Mouse (Mus musculus) inflammation-experienced regulatory T-cells, adult 16 weeks (primary cell): ENCODE data around the gene Tra2b. TPM values are rescaled to one million over a fixed set of nuclear protein-coding genes. Genes with fewer than 3 reads are reported as not detected.

Experiments
- polyA plus RNA-seq: library from polyadenylated mRNA; unstranded; fragments of 100-300 nt; shearing (Covaris generic); gene quantifications from one replicate; pipeline ENCODE4 v1.2.1, GENCODE M21; 2017

Tra2b gene
- polyA plus RNA-seq: 356 TPM

GRCm38 (mm10) chr16:22265849-22266376, at the start of gene Tra2b:
Gene Tra2b (minus strand): TSS chr16:22266005.

Other genes with a start within 250 kb of the Tra2b start
- 0.90 TPM for gene Igf2bp2, start 102.7 kb downstream of the Tra2b start, polyA plus RNA-seq
- 9.8 TPM for gene Etv5, start 173.7 kb upstream of the Tra2b start, polyA plus RNA-seq